Mouse (Mus musculus) heart, postnatal 0 days (tissue): ENCODE results near the gene Ogfrl1.

Experiments
- CTCF ChIP-seq: IDR thresholded peaks from 2 replicates; pipeline ENCODE4 v1.5.1; 2016; ENCODE audit warnings: antibody characterized with exemption, control low read depth, low read depth
- EP300 ChIP-seq: IDR thresholded peaks from 2 replicates; pipeline ENCODE4 v1.6.1; 2016; ENCODE audit warnings: antibody characterized with exemption, low read depth

GRCm38 (mm10) chr1:23382461-23382805 is 15.1 kb downstream of the Ogfrl1 start:
- TF ChIP-seq EP300 (no peak), CTCF (no peak)
